Mouse (Mus musculus): Measurements from ENCODE around the gene H2-Ke6. TPM values are rescaled to one million over a fixed set of nuclear protein-coding genes. Genes with fewer than 3 reads are reported as not detected.

Gene H2-Ke6
- polyA plus RNA-seq (2016; fragmentation: Nextera tagmentation; extraction: Ambion mirVana), result 110 and 131 TPM in 2 replicates

GRCm38 (mm10) chr17:34027656-34028223, at the start of gene H2-Ke6:
H2-Ke6 (minus strand) TSS chr17:34028060.
- H3K4me3 ChIP-seq, result peak within 1 kb of the TSS; percentile 95
- peak within 1 kb of the TSS; percentile 96 for H3K27ac ChIP-seq (replicated peaks)
- no peaks in the 10 kb centered on the region for H3K27me3 ChIP-seq
- WGBS, result 0% methylated on average over 48 of the region's 49 CpGs
- H3K36me3 ChIP-seq, result peaks cover 25% of the 10 kb centered on the region
- peaks cover 68% of the 10 kb centered on the region for H3K4me1 ChIP-seq
- H3K4me2 ChIP-seq (replicated peaks), result peak within 1 kb of the TSS; percentile 88
- no peaks in the 10 kb centered on the region for H3K9me3 ChIP-seq
- peak within 1 kb of the TSS; percentile 88 for H3K9ac ChIP-seq (replicated peaks)
- ATAC-seq (ENCODE audit: low FRiP score, low read depth), result peak; percentile 61

DNA sequence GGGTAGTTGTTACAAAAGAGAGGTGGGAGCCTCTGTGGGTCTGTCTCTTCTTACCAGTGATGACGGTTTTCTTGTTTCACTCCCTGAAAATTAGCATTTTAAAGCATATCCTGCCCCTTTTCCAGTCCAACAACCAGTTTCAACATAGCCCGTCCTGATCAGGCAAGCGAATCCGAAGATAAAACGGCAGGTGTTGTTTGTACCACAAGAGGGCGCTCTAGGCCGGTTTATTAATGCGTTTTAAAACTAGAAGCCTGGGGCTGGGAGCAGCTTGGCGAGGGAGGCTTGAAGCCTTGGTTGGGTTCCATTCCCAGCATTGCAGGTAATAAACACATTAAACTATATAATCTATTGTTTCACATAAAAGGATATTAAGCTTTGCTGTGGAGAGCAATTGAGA, 49.7 kb upstream of the H2-Ke6 start:
- Histone ChIP-seq H3K27me3 (peaks cover 23% of the 10 kb centered on the region), H3K4me2 (replicated peaks) (no peak overlapping the region), H3K27ac (replicated peaks) (no peak overlapping the region)

DNA sequence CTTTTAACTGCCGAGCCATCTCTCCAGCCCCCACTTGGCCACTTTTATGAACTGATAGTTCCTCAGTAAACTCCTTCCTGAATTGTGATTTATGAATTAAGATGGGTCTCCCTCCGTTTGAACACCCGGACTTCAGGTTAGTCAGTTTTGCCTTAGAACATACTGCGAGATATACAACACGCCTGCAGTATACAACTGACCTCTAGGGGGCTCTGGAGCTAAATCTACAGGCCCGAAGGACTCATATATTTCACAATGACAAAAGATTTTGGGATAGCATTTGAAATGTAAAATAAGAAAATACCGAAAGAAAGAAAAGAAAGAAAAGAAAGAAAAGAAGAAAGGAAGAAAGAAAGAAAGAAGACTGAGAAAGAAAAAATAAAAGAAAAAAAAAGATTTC, 47.4 kb upstream of the H2-Ke6 start:
- Histone ChIP-seq H3K27ac (replicated peaks) (no peak overlapping the region), H3K4me1 (peaks cover 4% of the 10 kb centered on the region), H3K27me3 (peaks cover 23% of the 10 kb centered on the region), H3K4me3 (no peak overlapping the region), H3K36me3 (no peaks in the 10 kb centered on the region), H3K9me3 (no peaks in the 10 kb centered on the region), H3K4me2 (replicated peaks) (no peak overlapping the region), H3K9ac (replicated peaks) (no peak overlapping the region)
- WGBS, result 47% methylated on average over 7 of the region's 7 CpGs
- ATAC-seq (ENCODE audit: low FRiP score, low read depth), result no peak

More for the DNA sequence above, 49.7 kb upstream of the H2-Ke6 start:
- ATAC-seq (ENCODE audit: low FRiP score, low read depth), result no peak
- no peak overlapping the region for H3K4me3 ChIP-seq
- no peaks in the 10 kb centered on the region for H3K9me3 ChIP-seq
- peaks cover 4% of the 10 kb centered on the region for H3K4me1 ChIP-seq
- H3K9ac ChIP-seq (replicated peaks), result no peak overlapping the region
- no peaks in the 10 kb centered on the region for H3K36me3 ChIP-seq
- WGBS, result 2% methylated on average over 9 of the region's 9 CpGs

DNA sequence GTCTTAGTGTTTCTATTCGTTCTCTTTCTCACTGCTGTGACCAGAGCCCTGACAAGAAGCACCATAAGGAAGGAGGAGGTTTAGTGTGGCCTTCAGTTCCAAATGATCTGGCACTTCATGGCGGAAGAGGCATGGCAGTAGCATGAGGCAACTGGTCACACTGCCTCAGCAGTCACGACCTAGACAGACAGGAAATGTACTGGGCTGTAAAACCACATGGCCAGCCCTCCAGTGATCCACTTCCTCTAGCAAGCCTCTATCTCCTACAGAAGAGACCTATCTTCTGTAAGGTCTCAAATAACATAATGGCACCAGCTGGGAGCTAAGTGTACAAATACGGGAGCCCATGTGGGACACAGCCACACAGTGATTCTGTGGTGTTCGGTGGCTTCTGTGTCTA, 44.2 kb upstream of the H2-Ke6 start:
- H3K9me3 ChIP-seq, result no peaks in the 10 kb centered on the region
- H3K9ac ChIP-seq (replicated peaks), result no peak overlapping the region
- H3K27ac ChIP-seq (replicated peaks), result no peak overlapping the region
- H3K4me1 ChIP-seq, result peaks cover 4% of the 10 kb centered on the region
- H3K27me3 ChIP-seq, result peaks cover 16% of the 10 kb centered on the region
- no peak for ATAC-seq (ENCODE audit: low FRiP score, low read depth)
- H3K4me3 ChIP-seq, result no peak overlapping the region
- H3K36me3 ChIP-seq, result no peaks in the 10 kb centered on the region
- H3K4me2 ChIP-seq (replicated peaks), result no peak overlapping the region
- WGBS, result 90% methylated on average over 5 of the region's 5 CpGs

- no peaks in the 10 kb centered on the region for H3K27me3 ChIP-seq
- H3K9ac ChIP-seq (replicated peaks), result no peak overlapping the region
- H3K4me1 ChIP-seq, result no peaks in the 10 kb centered on the region
- H3K36me3 ChIP-seq, result 0 out of 2 replicates have a peak, but pooled peaks cover 5% of the 10 kb centered on the region
- no peak overlapping the region for H3K4me3 ChIP-seq
- WGBS, result 49% methylated on average over 3 of the region's 3 CpGs
- no peak overlapping the region for H3K27ac ChIP-seq (replicated peaks)
- no peak for ATAC-seq (ENCODE audit: low FRiP score, low read depth)
- no peak overlapping the region for H3K4me2 ChIP-seq (replicated peaks)
- H3K9me3 ChIP-seq, result no peaks in the 10 kb centered on the region
These were observed 41.0 kb upstream of the H2-Ke6 start for GRCm38 (mm10) chr17:34068864-34069263.

DNA sequence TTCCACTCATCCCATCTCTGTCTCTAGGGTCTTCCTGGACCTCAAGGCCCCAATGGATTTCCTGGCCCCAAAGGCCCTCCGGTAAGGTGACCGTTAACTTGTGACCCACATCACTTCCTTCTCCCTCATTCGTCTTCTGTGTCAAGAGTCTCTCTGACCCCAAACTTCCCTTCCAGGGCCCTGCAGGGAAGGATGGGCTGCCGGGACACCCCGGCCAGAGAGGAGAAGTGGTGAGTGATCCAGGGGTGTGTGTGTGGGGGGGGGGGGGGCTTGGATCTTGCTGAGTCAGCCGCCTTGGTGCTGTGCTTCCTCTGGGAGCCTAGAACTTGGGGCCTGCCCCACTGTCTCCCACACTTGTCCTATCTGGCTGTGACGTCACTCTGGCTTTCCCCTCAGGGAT, 29.4 kb upstream of the H2-Ke6 start:
- no peak for ATAC-seq (ENCODE audit: low FRiP score, low read depth)
- H3K27ac ChIP-seq (replicated peaks), result no peak overlapping the region
- H3K4me1 ChIP-seq, result no peaks in the 10 kb centered on the region
- H3K9ac ChIP-seq (replicated peaks), result no peak overlapping the region
- peaks cover 23% of the 10 kb centered on the region; the same call in 1 of the 2 replicates for H3K36me3 ChIP-seq
- no peak overlapping the region for H3K4me2 ChIP-seq (replicated peaks)
- 88% methylated on average over 7 of the region's 7 CpGs for WGBS
- no peak overlapping the region for H3K4me3 ChIP-seq
- no peaks in the 10 kb centered on the region for H3K27me3 ChIP-seq
- no peaks in the 10 kb centered on the region for H3K9me3 ChIP-seq

DNA sequence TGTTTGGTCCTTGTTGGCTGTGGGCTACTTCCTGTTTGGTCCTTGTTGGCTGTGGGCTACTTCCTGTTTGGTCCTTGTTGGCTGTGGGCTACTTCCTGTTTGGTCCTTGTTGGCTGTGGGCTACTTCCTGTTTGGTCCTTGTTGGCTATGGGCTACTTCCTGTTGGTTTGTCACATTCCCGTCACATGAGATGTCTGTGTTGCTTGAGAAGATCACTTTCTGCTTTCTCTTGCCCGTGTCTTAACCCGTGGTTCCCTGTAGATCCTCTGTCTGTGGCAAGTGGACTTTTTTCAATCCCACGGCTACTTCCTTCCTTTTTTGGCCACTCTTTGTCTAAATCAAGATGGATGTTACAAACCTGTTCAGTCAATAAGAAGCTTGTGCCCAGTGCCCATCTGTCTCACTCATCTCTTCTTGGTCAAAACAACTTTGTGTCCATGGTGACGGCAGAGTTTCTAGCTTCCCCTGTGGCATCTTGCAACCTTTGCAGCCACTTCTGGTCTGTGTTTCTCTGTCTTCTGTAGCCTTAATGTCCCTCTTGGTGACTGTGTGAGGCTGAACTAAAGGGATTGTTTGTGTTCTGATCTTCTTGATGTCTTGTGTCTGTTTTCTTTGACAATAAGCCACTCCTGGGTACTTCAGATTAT, 19.7 kb upstream of the H2-Ke6 start:
- no peak for ATAC-seq (ENCODE audit: low FRiP score, low read depth)
- Histone ChIP-seq H3K9me3 (no peaks in the 10 kb centered on the region), H3K4me3 (no peak overlapping the region), H3K9ac (replicated peaks) (no peak overlapping the region), H3K4me2 (replicated peaks) (no peak overlapping the region), H3K27ac (replicated peaks) (no peak overlapping the region), H3K27me3 (no peaks in the 10 kb centered on the region), H3K4me1 (no peaks in the 10 kb centered on the region), H3K36me3 (no peaks in the 10 kb centered on the region)
- 97% methylated on average over 5 of the region's 5 CpGs for WGBS

- WGBS, result 81% methylated on average over 14 of the region's 14 CpGs
- Histone ChIP-seq H3K9ac (replicated peaks) (no peak overlapping the region), H3K27me3 (peaks cover 9% of the 10 kb centered on the region; the same call in 1 of the 2 replicates), H3K4me3 (no peak overlapping the region), H3K4me1 (peaks cover 1% of the 10 kb centered on the region), H3K4me2 (replicated peaks) (no peak overlapping the region), H3K36me3 (no peaks in the 10 kb centered on the region), H3K27ac (replicated peaks) (no peak overlapping the region), H3K9me3 (no peaks in the 10 kb centered on the region)
- no peak for ATAC-seq (ENCODE audit: low FRiP score, low read depth)
These were observed 18.1 kb upstream of the H2-Ke6 start for GRCm38 (mm10) chr17:34045941-34046340.

DNA sequence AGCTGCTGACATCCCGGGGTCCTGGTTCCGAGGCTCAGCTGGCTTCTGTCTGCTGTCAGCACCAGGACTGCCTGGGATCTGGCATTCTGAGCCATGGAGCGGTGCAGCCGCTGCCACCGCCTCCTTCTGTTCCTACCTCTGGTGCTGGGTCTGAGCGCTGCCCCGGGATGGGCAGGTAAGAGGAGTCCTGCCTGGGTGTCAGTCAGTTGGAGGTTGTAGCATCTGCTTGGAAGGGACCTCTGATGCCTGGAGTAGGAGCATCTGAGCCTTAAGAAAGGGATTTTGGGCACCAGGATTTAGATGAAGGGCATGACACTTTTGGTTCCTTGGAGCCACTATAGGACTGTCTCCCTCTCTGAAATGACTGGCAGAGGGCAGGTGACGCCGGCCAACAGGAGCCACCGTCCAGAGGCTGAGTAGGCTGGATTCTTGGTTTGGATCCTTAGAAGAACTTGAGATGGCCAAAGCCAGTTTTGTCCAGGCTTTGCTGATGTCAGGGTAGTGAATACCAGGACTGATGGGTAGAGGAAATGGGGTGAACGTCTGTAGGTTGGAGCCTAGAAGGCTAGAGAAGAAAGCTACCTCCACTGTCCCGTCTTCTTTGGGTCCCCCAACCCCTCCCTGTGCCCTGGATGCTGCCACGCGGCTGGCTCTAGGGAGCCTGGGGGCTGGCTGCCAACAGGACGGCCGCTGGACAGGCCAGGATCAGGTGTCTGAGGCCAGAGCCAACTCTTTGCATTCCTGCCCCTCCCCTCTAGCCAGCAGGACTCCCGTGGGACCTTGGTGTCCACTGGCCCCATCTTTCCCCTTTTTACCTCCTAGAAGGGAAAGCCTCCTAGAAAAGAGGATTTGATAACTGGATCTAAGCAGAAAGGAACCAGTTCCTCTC, 11.9 kb upstream of the H2-Ke6 start:
- H3K27me3 ChIP-seq, result peaks cover 22% of the 10 kb centered on the region
- ATAC-seq (ENCODE audit: low FRiP score, low read depth), result no peak
- H3K9me3 ChIP-seq, result no peaks in the 10 kb centered on the region
- H3K4me2 ChIP-seq (replicated peaks), result peak overlapping the region; percentile 47
- H3K9ac ChIP-seq (replicated peaks), result peak overlapping the region; percentile 35
- peaks cover 35% of the 10 kb centered on the region for H3K4me1 ChIP-seq
- H3K4me3 ChIP-seq, result peak overlapping the region; percentile 19
- peaks cover 31% of the 10 kb centered on the region for H3K36me3 ChIP-seq
- H3K27ac ChIP-seq (replicated peaks), result no peak overlapping the region
- WGBS, result 36% methylated on average over 17 of the region's 17 CpGs

GRCm38 (mm10) chr17:34038878-34039561, 11.2 kb upstream of the H2-Ke6 start, which contains the start of gene Col11a2:
Col11a2 (plus strand) TSS chr17:34039437.
- Histone ChIP-seq H3K4me2 (replicated peaks) (peak within 1 kb of the TSS; percentile 47), H3K36me3 (peaks cover 38% of the 10 kb centered on the region), H3K9me3 (no peaks in the 10 kb centered on the region), H3K9ac (replicated peaks) (peak within 1 kb of the TSS; percentile 35), H3K27ac (replicated peaks) (no peak within 1 kb of the TSS), H3K4me1 (peaks cover 36% of the 10 kb centered on the region), H3K27me3 (peaks cover 22% of the 10 kb centered on the region), H3K4me3 (peak within 1 kb of the TSS; percentile 19)
- 9% methylated on average over 28 of the region's 28 CpGs for WGBS
- peak; percentile 67 for ATAC-seq (ENCODE audit: low FRiP score, low read depth)

DNA sequence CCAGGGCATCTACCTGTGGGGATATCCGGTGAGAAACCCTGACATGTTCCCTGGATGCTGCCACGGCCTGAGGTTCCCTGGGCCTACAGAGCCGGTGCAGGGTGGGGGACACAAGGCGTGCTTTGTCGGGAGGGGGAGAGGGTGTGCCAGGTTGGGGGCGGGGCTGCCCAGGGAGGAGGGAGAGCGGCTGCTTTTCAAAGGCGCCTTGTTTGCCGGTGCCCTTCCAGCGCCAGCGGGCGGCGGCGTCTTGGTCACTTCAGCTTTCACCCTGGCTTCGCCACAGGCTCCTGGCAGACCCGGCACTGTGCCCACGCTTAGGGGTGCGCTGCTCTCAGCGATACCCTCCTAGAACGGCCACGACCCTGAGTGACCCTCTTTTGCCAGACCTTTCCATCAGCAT, 10.6 kb upstream of the H2-Ke6 start:
- Histone ChIP-seq H3K9me3 (no peaks in the 10 kb centered on the region), H3K4me3 (peak overlapping the region; percentile 19; the same call in 1 of the 2 replicates), H3K4me1 (peaks cover 40% of the 10 kb centered on the region), H3K27ac (replicated peaks) (no peak overlapping the region), H3K36me3 (peaks cover 43% of the 10 kb centered on the region), H3K9ac (replicated peaks) (peak overlapping the region; percentile 35), H3K4me2 (replicated peaks) (peak overlapping the region; percentile 47), H3K27me3 (peaks cover 22% of the 10 kb centered on the region)
- 17% methylated on average over 19 of the region's 21 CpGs for WGBS
- ATAC-seq (ENCODE audit: low FRiP score, low read depth), result peak; percentile 54
